Mouse (Mus musculus): ENCODE results near the gene Pus3.

Pus3 gene

DNA sequence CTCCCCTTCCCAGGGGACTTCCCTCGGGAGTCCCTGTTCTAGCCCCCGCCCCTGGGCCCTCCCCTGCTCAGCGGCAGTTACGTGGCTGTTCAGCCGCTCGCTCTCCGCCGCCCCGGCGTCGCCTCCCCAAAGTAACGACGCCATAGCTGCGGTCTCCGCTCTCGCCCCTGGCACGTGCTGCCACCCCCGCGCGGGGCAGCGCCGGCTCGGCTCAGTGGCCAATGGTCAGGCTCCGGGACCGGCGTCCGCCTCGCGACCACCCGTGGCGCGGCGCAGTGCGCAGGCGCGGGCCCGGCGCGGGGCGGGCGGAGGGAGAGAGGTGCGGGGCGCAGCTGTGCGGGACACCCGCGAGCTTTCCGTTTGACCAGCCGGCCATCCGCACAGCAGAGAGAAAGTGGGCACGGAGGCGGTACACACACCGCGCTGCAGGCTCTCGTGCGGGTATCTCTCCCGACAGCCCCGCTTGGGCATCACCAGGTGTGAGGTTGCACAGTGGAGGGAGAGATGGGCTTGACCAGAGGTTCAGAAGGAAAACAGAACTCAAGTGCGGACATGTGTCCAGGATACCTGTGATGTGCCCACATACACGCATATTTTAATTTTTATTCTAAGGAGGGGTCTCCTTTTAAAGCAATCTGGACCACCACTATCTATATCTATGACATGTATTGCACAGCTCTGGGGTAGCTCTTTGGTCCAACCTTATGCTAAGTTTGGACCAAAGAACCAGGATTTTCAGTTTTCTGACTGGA lies at the start of gene Pus3, which contains the start of gene Ddx25:
Gene Pus3, plus strand, starts transcription at position 339 of the 752 bp plus-strand sequence.
Gene Ddx25, minus strand, starts transcription at position 272 of the 752 bp plus-strand sequence.
- DNase-seq (ENCODE audit: low read depth, low spot score) = no peak

DNA sequence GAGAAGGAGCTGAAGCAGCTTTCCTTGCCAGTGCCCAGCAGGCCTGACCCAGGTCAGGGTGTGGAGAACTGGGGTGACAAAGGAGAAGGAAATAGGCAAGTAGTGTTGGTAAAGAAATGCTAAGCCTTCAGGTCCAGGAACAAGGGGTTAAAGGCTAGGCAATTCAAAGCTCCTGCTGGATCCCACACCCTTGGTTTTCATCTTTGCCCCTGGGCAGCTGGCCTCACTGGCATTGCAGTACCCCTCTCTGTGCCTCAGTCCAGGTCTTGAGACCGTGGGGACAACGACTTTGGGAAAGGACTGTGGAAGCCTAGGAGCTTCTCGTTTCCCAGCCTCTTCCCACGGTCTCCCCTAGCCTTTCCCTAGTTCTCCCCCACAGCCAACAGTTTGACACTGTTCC lies 44.5 kb upstream of the Pus3 start:
- DNase-seq (ENCODE audit: low read depth, low spot score) = no peak

- no peak for DNase-seq (ENCODE audit: low read depth, low spot score)
Measured at GRCm38 (mm10) chr9:35516182-35516581, 42.2 kb upstream of the Pus3 start.

DNA sequence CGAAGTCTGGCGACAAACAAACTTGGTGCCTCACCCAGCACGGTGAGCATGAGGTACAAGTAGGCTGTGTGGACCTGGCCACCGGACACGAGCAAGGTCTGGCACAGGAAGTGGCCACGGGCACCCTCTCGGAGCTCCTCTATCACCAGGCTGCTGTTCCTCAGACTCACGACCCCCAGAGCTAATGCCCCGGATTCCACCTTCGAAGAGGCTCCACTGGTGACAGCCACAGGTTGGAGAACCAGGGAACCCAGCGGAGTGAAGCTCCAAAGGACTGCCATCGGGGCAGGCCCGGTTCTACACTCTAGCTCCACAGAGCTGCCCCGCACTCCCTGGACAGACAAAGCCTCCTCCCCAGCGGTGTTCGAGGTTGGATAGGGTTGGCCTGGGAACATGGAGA lies 41.7 kb upstream of the Pus3 start:
- no peak for DNase-seq (ENCODE audit: low read depth, low spot score)

DNA sequence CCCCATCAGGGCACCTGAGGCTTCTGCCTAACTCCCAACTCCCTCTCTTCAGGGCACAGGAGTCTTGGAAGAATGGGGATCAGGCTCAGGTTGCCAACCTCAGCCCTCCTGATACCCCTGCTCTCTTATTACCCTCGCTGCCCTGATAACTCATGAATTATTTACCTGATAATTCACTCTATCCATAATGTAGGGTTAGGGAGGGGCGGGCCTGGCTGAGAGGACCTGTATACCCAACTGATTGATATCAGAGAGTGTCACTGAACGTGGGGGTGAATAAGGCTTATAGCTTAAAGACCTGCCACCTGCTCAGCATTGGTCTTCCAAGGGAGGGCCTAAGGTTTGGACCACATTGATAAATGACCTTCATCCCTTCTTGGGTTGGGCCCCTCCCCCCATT lies 40.2 kb upstream of the Pus3 start, which contains the start of gene Gm1113:
Gene Gm1113, minus strand, starts transcription at position 101 of the 400 bp plus-strand sequence.
- DNase-seq (ENCODE audit: low read depth, low spot score) = no peak

DNA sequence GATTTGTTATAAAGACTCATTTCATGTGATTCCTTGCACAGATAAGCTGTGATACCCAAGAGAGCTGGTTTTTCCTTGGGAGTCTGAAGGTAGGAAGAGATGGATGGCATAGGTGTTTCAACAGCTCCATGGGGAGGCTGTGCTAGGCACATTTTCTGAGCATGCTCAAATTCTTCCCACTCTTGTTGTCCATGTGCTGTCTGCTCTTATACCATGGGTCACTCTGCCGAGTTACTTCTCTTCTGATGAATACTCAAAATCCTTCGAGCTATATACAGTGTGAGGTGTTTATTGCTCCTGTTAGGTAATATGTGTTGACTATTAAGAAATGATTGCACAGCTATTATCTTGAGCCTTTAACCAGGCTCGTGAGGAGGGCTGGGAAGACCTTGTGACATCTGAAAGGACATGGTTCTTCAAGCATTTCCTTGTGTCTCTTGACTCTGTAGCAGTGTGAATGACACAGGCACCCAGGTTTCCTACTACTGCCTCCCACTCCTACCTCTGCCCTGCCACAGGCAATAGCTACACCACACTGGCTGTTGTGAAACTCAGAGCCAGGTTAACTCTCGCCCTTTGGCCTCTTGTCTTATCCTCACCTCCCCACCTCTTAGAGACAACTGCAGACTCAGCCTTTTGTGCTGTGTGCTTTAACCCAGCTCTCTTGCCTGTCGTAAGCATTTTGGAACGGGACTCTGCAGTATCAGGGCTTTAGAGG lies 37.6 kb upstream of the Pus3 start:
- no peak for DNase-seq (ENCODE audit: low read depth, low spot score)

DNA sequence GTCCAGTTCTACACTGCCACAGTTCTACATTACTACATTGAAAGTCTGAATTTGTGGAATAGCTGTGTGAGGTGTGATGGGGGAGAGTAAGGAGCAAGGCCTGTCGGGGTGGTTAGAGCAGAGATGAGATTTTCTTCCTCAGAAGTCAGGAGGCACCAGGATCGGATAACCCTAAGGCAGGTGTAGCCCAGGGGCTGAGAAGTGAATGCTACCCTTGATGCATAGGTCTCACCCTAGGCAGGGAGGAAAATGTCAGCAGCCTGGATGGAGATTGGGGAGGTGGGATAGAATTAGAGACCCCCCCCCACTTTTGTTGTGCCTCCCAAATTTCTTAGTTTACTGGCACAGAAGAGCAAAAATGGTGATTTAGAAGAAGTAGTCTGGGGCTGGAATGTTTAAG lies 36.2 kb upstream of the Pus3 start:
- DNase-seq (ENCODE audit: low read depth, low spot score) = no peak

DNA sequence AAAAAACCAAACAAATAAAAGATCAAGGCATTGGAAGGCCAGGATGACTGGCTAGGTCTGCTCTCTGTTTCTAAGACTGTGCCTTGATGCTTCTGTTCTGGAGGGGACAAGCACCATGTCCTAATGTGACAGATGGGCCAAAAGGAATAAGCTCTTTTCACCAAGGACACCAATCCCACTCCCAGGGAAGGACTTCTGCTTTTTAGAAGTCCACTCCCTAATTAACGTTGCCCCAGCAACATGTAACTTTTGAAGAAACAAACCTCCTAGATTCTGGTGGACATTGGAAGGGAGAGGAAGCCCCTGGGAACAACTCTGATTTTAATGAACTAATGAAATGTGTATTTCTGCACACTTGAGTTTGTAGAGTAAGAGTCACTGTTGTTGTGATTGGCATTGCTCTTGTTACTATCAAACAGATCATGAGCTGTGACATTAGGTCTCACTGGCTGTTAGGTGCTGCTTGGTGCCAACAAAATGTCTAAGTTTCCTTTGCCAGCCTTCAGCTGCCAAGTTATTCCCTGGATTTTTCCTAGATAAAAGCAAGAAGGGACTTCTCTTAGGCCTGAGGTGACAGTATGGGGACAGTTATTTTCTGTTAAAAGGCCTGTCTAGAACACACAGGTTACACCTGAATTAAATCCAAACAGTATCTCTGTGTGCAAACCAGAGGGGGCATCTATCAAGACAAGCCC lies 35.4 kb upstream of the Pus3 start:
- DNase-seq (ENCODE audit: low read depth, low spot score) = no peak

DNA sequence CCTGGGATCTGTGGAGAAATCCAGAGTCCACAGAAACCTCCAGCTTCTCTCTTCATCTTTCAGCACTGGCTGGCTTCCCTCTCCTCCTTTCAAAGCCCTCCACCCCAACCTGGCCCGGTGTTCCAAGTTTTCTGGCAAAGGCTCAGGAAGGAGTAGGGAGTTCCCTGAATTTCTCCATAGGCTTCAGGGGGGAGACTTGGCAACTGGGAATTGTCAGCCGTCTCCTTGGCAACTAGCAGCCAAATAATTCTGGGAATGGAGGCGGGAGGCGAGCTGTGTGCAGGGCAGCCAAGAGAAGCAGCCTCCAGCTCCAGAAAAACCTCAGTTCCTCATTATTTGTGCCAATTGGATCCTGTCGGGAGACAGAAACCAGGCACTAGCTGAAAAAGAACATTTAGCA lies 34.9 kb upstream of the Pus3 start:
- no peak for DNase-seq (ENCODE audit: low read depth, low spot score)

GRCm38 (mm10) chr9:35523941-35524411 lies 34.4 kb upstream of the Pus3 start:
- DNase-seq (ENCODE audit: low read depth, low spot score) = peak; percentile 33

GRCm38 (mm10) chr9:35529141-35529540 lies 29.3 kb upstream of the Pus3 start:
- DNase-seq (ENCODE audit: low read depth, low spot score) = no peak

GRCm38 (mm10) chr9:35529796-35530195 lies 28.6 kb upstream of the Pus3 start:
- DNase-seq (ENCODE audit: low read depth, low spot score) = no peak

DNA sequence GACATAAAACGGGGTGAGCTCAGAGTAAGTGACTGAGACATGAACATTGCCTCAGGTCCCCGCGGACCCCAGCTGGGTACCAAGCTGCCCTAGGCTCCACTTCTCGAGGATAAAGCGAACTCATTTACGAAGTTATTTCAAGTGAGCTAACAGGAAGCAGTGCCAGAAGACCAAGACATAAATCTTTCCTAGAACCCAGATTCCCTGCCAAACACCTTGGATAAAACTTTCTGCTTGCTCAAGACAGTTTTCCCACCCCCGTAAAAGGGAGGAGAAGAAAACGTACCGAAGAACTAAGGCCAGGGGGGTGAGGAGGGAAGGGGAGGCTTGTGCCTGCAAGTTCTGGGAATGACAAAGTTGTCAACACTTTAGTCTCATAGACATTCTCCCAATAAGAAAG lies 25.1 kb upstream of the Pus3 start:
- no peak for DNase-seq (ENCODE audit: low read depth, low spot score)

DNA sequence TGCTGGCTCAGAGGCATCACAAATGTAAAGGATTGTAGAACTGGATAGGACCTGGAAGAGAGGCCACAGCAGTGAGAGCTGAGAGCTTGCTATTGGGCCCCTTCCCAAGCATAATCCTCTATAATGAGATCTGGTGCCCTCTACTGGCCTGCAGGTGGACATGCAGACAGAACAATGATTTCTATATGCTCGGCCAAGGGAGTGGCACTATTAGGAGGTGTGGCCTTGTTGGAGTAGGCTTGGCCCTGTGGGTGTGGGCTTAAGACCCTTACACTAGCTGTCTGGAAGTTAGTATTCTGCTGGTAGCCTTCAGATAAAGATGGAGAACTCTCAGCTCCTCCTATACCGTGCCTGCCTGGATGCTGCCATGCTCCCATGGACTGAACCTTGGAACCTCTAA lies 23.3 kb upstream of the Pus3 start:
- DNase-seq (ENCODE audit: low read depth, low spot score) = peak; percentile 38

- DNase-seq (ENCODE audit: low read depth, low spot score) = no peak
Measured at GRCm38 (mm10) chr9:35535876-35536275, 22.5 kb upstream of the Pus3 start.

- no peak for DNase-seq (ENCODE audit: low read depth, low spot score)
Measured at GRCm38 (mm10) chr9:35539001-35539750, 19.2 kb upstream of the Pus3 start.

- no peak for DNase-seq (ENCODE audit: low read depth, low spot score)
Measured at GRCm38 (mm10) chr9:35541024-35541423, 17.4 kb upstream of the Pus3 start.

DNA sequence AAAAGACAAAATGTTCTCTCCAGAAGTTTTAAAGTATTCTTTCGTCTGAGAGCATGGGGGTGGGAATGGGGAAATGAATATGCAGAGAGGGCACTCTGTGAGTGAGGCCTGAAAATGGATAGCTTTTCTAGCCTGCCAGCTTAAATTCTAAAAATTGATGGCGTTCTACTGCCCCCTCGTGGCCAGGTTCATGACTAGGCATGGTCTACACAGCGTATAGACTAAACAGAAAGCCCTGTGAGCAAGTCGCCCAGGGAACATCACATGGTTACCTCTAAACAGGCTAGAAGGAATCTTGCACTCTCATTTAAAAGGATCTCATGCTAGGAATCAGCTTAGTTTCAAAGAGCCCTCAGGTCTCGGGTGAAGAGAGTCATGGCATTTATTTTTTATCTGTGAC lies 16.9 kb upstream of the Pus3 start:
- peak; percentile 36 for DNase-seq (ENCODE audit: low read depth, low spot score)

DNA sequence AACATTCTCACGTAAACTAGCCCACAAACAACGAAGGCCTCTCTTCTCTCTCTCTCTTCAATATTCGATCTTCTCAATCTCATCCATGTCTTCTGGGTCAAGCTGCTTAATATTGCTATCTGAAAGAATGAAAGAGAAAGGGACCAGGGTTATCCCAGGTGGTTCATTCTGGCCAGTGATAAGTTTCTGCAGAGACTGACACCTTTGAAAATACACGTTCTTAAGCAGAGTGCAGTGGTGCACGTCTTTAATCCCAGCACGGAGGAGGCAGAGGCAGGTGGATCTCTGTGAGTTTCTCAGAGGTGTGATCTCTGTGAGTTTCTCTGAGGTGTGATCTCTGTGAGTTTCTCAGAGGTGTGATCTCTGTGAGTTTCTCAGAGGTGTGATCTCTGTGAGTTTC lies 16.5 kb upstream of the Pus3 start:
- DNase-seq (ENCODE audit: low read depth, low spot score) = no peak

- DNase-seq (ENCODE audit: low read depth, low spot score) = no peak
Measured at GRCm38 (mm10) chr9:35543099-35543860, 15.1 kb upstream of the Pus3 start.

- no peak for DNase-seq (ENCODE audit: low read depth, low spot score)
Measured at GRCm38 (mm10) chr9:35544666-35545065, 13.7 kb upstream of the Pus3 start.

All from WW6 (cell line).